Mouse (Mus musculus): Measurements from ENCODE around the gene Atp5g2.

DNA sequence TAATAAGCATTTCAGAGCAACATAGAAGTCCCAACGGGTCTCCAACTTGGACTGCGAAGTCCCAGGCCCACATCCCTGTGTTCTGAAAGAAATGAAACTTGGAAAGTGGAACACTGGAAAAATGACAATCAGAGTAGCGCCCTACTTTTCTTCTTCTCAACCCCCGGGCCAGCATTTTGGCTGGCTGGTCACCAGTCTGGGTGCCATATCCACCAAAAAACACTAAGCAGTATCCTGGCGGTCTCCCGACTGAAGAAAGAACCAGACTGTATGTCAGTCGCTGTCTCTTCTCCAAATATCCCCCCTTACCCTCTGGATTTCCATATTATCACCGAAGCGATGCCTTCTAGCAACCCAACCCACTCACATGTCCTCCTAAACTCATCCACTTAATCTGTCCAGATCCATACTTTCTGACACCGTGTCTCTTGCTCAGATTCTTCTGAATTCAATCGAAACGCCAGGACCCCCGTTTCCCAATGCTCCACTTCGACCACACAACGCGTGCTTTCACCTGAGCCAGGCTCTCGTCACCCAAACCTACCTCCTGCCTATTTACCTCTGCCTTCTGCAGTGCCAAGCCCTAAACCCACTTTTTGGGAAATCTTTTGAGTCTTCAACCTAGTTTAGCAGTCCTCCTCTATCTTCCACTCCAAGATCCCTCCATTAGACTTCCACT, 47.7 kb downstream of the Atp5g2 start:
- TF ChIP-seq CTCF (IDR thresholded peaks at IDR 0.05; ENCODE audit: borderline replicate concordance, insufficient read depth, low read length) (no peak), POLR2A (IDR thresholded peaks at IDR 0.05; ENCODE audit: low read depth, low read length) (no peak; the same call in 1 of the 2 replicates)
